Mouse (Mus musculus) cerebellum, adult 9-11 months (tissue): ENCODE results near the gene Zbtb2.

Experiments used
- DNase-seq: peaks from one replicate; pipeline ENCODE4 v3.0.0; 2022

The Zbtb2 gene

DNA sequence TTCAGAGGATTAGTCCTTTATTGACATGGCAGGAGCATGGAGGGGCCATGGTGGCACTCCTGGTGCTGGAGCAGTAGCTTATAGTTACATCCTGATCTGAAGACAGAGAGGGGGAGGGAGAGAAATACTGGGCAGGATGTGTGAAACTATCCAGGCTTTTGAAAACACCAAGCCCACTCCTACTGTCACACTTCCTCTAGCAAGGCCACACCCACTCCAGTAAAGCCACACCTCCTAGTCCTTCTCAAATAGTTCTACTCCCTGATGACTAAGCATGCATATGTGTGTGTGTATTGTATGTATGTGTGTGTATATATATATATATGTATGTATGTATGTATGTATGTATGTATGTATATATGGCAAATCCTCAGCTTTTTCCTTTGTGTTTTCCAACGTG lies 60.2 kb downstream of the Zbtb2 start:
- no peak for DNase-seq

DNA sequence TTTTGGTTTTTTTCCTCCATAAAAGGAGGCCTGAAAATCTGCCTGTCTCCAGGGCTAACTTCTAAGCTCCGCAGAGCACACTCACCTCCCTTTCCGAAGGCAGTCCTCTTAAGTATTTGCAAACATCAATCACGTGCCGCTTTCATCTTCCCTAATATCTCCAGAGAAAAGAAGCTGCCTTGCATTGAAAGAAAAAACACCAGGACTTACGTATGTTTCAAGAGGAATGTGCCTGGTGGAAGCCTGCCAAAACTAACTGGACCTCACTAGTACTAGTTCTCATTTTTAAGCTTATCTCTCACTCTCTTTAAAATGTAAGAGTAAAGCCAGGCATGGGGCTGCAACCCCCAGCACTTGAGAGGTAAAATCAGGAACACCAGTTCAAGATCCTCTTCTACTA lies 62.3 kb downstream of the Zbtb2 start:
- DNase-seq, result no peak

DNA sequence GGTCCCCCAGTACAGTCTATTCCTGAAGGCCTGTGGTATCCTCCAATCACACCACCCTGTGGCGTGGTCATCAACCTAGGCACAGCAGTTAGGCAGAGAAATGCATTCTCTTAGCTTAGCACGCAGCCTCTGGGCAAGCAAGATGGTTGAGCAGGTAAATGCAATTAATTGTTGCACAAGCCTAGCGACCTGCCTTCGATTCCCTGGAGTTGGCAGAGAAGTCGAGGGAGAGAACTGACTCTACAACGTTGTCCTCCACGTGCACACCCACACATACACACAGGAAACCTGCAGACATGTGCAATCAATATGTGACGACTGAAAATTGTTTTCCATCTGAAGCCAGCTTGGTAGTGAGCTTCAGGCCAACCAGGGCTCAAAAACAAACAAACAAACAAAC lies 64.0 kb downstream of the Zbtb2 start:
- no peak for DNase-seq
